Mouse (Mus musculus): ENCODE data around the gene Ttc4.

The Ttc4 gene

GRCm38 (mm10) chr4:106665673-106666072 is 13.1 kb downstream of the Ttc4 start:
- no peak for TF ChIP-seq GATA4 (IDR thresholded peaks at IDR 0.05; ENCODE audit: insufficient replicate concordance, low read length)

- TF ChIP-seq GATA4 (IDR thresholded peaks at IDR 0.05; ENCODE audit: insufficient replicate concordance, low read length): no peak
Measured at GRCm38 (mm10) chr4:106665269-106665668, 13.5 kb downstream of the Ttc4 start.

GRCm38 (mm10) chr4:106664697-106665096 is 14.0 kb downstream of the Ttc4 start:
- TF ChIP-seq GATA4 (IDR thresholded peaks at IDR 0.05; ENCODE audit: insufficient replicate concordance, low read length): no peak

- no peak for TF ChIP-seq GATA4 (IDR thresholded peaks at IDR 0.05; ENCODE audit: insufficient replicate concordance, low read length)
Measured at GRCm38 (mm10) chr4:106663956-106664470, 14.7 kb downstream of the Ttc4 start.

GRCm38 (mm10) chr4:106655681-106656080 is 23.1 kb downstream of the Ttc4 start:
- no peak for TF ChIP-seq GATA4 (IDR thresholded peaks at IDR 0.05; ENCODE audit: insufficient replicate concordance, low read length)

GRCm38 (mm10) chr4:106653051-106653450 is 25.7 kb downstream of the Ttc4 start:
- TF ChIP-seq GATA4 (IDR thresholded peaks at IDR 0.05; ENCODE audit: insufficient replicate concordance, low read length): no peak

GRCm38 (mm10) chr4:106652546-106652945 is 26.2 kb downstream of the Ttc4 start:
- no peak for TF ChIP-seq GATA4 (IDR thresholded peaks at IDR 0.05; ENCODE audit: insufficient replicate concordance, low read length)

GRCm38 (mm10) chr4:106650833-106651527 is 27.8 kb downstream of the Ttc4 start, which contains the start of gene Pars2:
Gene Pars2 (plus strand): TSS chr4:106651069.
- no peak for TF ChIP-seq GATA4 (IDR thresholded peaks at IDR 0.05; ENCODE audit: insufficient replicate concordance, low read length)

GRCm38 (mm10) chr4:106647137-106647536 is 31.6 kb downstream of the Ttc4 start:
- no peak for TF ChIP-seq GATA4 (IDR thresholded peaks at IDR 0.05; ENCODE audit: insufficient replicate concordance, low read length)

- TF ChIP-seq GATA4 (IDR thresholded peaks at IDR 0.05; ENCODE audit: insufficient replicate concordance, low read length): no peak
Measured at GRCm38 (mm10) chr4:106645797-106646196, 32.9 kb downstream of the Ttc4 start.

- no peak for TF ChIP-seq GATA4 (IDR thresholded peaks at IDR 0.05; ENCODE audit: insufficient replicate concordance, low read length)
Measured at GRCm38 (mm10) chr4:106644218-106644610, 34.5 kb downstream of the Ttc4 start.

- no peak for TF ChIP-seq GATA4 (IDR thresholded peaks at IDR 0.05; ENCODE audit: insufficient replicate concordance, low read length)
Measured at GRCm38 (mm10) chr4:106643483-106644217, 35.1 kb downstream of the Ttc4 start.

- no peak for TF ChIP-seq GATA4 (IDR thresholded peaks at IDR 0.05; ENCODE audit: insufficient replicate concordance, low read length)
Measured at GRCm38 (mm10) chr4:106634086-106634479, 44.7 kb downstream of the Ttc4 start.

GRCm38 (mm10) chr4:106633281-106634085 is 45.3 kb downstream of the Ttc4 start:
- TF ChIP-seq GATA4 (IDR thresholded peaks at IDR 0.05; ENCODE audit: insufficient replicate concordance, low read length): no peak

GRCm38 (mm10) chr4:106632313-106632712 is 46.4 kb downstream of the Ttc4 start:
- no peak for TF ChIP-seq GATA4 (IDR thresholded peaks at IDR 0.05; ENCODE audit: insufficient replicate concordance, low read length)
